Mouse (Mus musculus): ENCODE results near the gene Lrp4. TPM values are rescaled to one million over a fixed set of nuclear protein-coding genes. Genes with fewer than 3 reads are reported as not detected.

The Lrp4 gene
- polyA plus RNA-seq (2015; fragmentation: Nextera tagmentation; extraction: Ambion mirVana), result 5.2 and 5.4 TPM in 2 replicates

- WGBS, result under 1% methylated on average over 27 of the region's 36 CpGs
Observed at GRCm38 (mm10) chr2:91457259-91457655, at the start of gene Lrp4. Gene Lrp4, plus strand, starts transcription at chr2:91457511.

GRCm38 (mm10) chr2:91408031-91408430 lies 49.3 kb upstream of the Lrp4 start:
- Histone ChIP-seq H3K9me3 (no peaks in the 10 kb centered on the region), H3K27ac (replicated peaks) (no peak overlapping the region), H3K4me2 (no peak overlapping the region), H3K36me3 (no peaks in the 10 kb centered on the region), H3K4me1 (replicated peaks) (no peaks in the 10 kb centered on the region), H3K4me3 (no peak overlapping the region), H3K27me3 (no peaks in the 10 kb centered on the region), H3K9ac (no peak overlapping the region)
- ATAC-seq (ENCODE audit: low FRiP score, low read depth), result no peak
- WGBS, result 78% methylated on average over 2 of the region's 2 CpGs

More at GRCm38 (mm10) chr2:91457259-91457655, at the start of gene Lrp4:
- peaks cover 41% of the 10 kb centered on the region for H3K4me1 ChIP-seq (replicated peaks)
- peak within 1 kb of the TSS; percentile 60 for H3K9ac ChIP-seq
- peak; percentile 55; the same call in 1 of the 2 replicates for ATAC-seq (ENCODE audit: low FRiP score, low read depth)
- H3K27ac ChIP-seq (replicated peaks), result peak within 1 kb of the TSS; percentile 77
- H3K36me3 ChIP-seq, result no peaks in the 10 kb centered on the region
- peak within 1 kb of the TSS; percentile 99 for H3K4me2 ChIP-seq
- peak within 1 kb of the TSS; percentile 63 for H3K4me3 ChIP-seq
- no peaks in the 10 kb centered on the region for H3K9me3 ChIP-seq
- 0 out of 2 replicates have a peak, but pooled peaks cover 4% of the 10 kb centered on the region for H3K27me3 ChIP-seq

- Histone ChIP-seq H3K4me2 (no peak overlapping the region), H3K27ac (replicated peaks) (no peak overlapping the region), H3K9ac (no peak overlapping the region), H3K4me3 (no peak overlapping the region), H3K27me3 (no peaks in the 10 kb centered on the region), H3K36me3 (no peaks in the 10 kb centered on the region), H3K9me3 (no peaks in the 10 kb centered on the region), H3K4me1 (replicated peaks) (no peaks in the 10 kb centered on the region)
- WGBS, result 59% methylated on average over 2 of the region's 2 CpGs
- ATAC-seq (ENCODE audit: low FRiP score, low read depth), result no peak
Observed at GRCm38 (mm10) chr2:91411473-91411872, 45.8 kb upstream of the Lrp4 start.

GRCm38 (mm10) chr2:91412361-91412760 lies 45.0 kb upstream of the Lrp4 start:
- 67% methylated on average over 5 of the region's 5 CpGs for WGBS
- Histone ChIP-seq H3K4me2 (no peak overlapping the region), H3K4me1 (replicated peaks) (no peaks in the 10 kb centered on the region)

GRCm38 (mm10) chr2:91413811-91414210 lies 43.5 kb upstream of the Lrp4 start:
- no peaks in the 10 kb centered on the region for H3K36me3 ChIP-seq
- WGBS, result 71% methylated on average over 1 of the region's 1 CpGs

More at GRCm38 (mm10) chr2:91412361-91412760, 45.0 kb upstream of the Lrp4 start:
- Histone ChIP-seq H3K27ac (replicated peaks) (no peak overlapping the region), H3K9ac (no peak overlapping the region), H3K4me3 (no peak overlapping the region), H3K27me3 (no peaks in the 10 kb centered on the region), H3K36me3 (no peaks in the 10 kb centered on the region), H3K9me3 (no peaks in the 10 kb centered on the region)
- no peak for ATAC-seq (ENCODE audit: low FRiP score, low read depth)

GRCm38 (mm10) chr2:91421641-91422040 lies 35.7 kb upstream of the Lrp4 start:
- WGBS, result 72% methylated on average over 5 of the region's 5 CpGs
- Histone ChIP-seq H3K36me3 (peaks cover 11% of the 10 kb centered on the region), H3K4me1 (replicated peaks) (no peaks in the 10 kb centered on the region), H3K4me2 (no peak overlapping the region), H3K9ac (no peak overlapping the region), H3K27ac (replicated peaks) (no peak overlapping the region), H3K9me3 (no peaks in the 10 kb centered on the region), H3K27me3 (no peaks in the 10 kb centered on the region), H3K4me3 (no peak overlapping the region)
- no peak for ATAC-seq (ENCODE audit: low FRiP score, low read depth)

More at GRCm38 (mm10) chr2:91413811-91414210, 43.5 kb upstream of the Lrp4 start:
- Histone ChIP-seq H3K27ac (replicated peaks) (no peak overlapping the region), H3K4me2 (no peak overlapping the region), H3K9me3 (no peaks in the 10 kb centered on the region), H3K4me3 (no peak overlapping the region), H3K4me1 (replicated peaks) (no peaks in the 10 kb centered on the region), H3K9ac (no peak overlapping the region), H3K27me3 (no peaks in the 10 kb centered on the region)
- no peak for ATAC-seq (ENCODE audit: low FRiP score, low read depth)

- Histone ChIP-seq H3K36me3 (peaks cover 11% of the 10 kb centered on the region), H3K27me3 (no peaks in the 10 kb centered on the region), H3K9me3 (no peaks in the 10 kb centered on the region), H3K4me2 (no peak overlapping the region), H3K9ac (no peak overlapping the region), H3K27ac (replicated peaks) (no peak overlapping the region), H3K4me1 (replicated peaks) (no peaks in the 10 kb centered on the region), H3K4me3 (no peak overlapping the region)
- WGBS, result 92% methylated on average over 7 of the region's 7 CpGs
- ATAC-seq (ENCODE audit: low FRiP score, low read depth), result no peak
Observed at GRCm38 (mm10) chr2:91424061-91424720, 33.1 kb upstream of the Lrp4 start.

- H3K9ac ChIP-seq, result no peak overlapping the region
- no peak overlapping the region for H3K27ac ChIP-seq (replicated peaks)
- peaks cover 5% of the 10 kb centered on the region for H3K36me3 ChIP-seq
- H3K9me3 ChIP-seq, result no peaks in the 10 kb centered on the region
- H3K4me3 ChIP-seq, result no peak overlapping the region
- 86% methylated on average over 1 of the region's 1 CpGs for WGBS
- H3K4me2 ChIP-seq, result no peak overlapping the region
- H3K4me1 ChIP-seq (replicated peaks), result peaks cover 20% of the 10 kb centered on the region
- no peaks in the 10 kb centered on the region for H3K27me3 ChIP-seq
- no peak for ATAC-seq (ENCODE audit: low FRiP score, low read depth)
Observed at GRCm38 (mm10) chr2:91426321-91426720, 31.0 kb upstream of the Lrp4 start.

- Histone ChIP-seq H3K9me3 (no peaks in the 10 kb centered on the region), H3K27me3 (no peaks in the 10 kb centered on the region), H3K36me3 (no peaks in the 10 kb centered on the region), H3K4me2 (no peak overlapping the region), H3K4me3 (no peak overlapping the region), H3K9ac (no peak overlapping the region), H3K4me1 (replicated peaks) (peaks cover 21% of the 10 kb centered on the region), H3K27ac (replicated peaks) (no peak overlapping the region; the same call in 1 of the 2 replicates)
- WGBS, result 86% methylated on average over 3 of the region's 3 CpGs
- no peak for ATAC-seq (ENCODE audit: low FRiP score, low read depth)
Observed at GRCm38 (mm10) chr2:91429146-91429545, 28.2 kb upstream of the Lrp4 start.

GRCm38 (mm10) chr2:91429915-91430599 lies 27.3 kb upstream of the Lrp4 start:
- Histone ChIP-seq H3K27ac (replicated peaks) (peak overlapping the region; percentile 76), H3K9ac (no peak overlapping the region), H3K27me3 (no peaks in the 10 kb centered on the region), H3K4me1 (replicated peaks) (peaks cover 21% of the 10 kb centered on the region), H3K4me3 (no peak overlapping the region), H3K4me2 (peak overlapping the region; percentile 26), H3K9me3 (no peaks in the 10 kb centered on the region), H3K36me3 (no peaks in the 10 kb centered on the region)
- 8% methylated on average over 9 of the region's 9 CpGs for WGBS
- no peak for ATAC-seq (ENCODE audit: low FRiP score, low read depth)

GRCm38 (mm10) chr2:91430600-91430919 lies 26.8 kb upstream of the Lrp4 start:
- H3K27ac ChIP-seq (replicated peaks), result peak overlapping the region; percentile 76
- 9% methylated on average over 6 of the region's 6 CpGs for WGBS

GRCm38 (mm10) chr2:91436713-91437112 lies 20.6 kb upstream of the Lrp4 start:
- peaks cover 5% of the 10 kb centered on the region; the same call in 1 of the 2 replicates for H3K4me1 ChIP-seq (replicated peaks)
- no peaks in the 10 kb centered on the region for H3K27me3 ChIP-seq
- 78% methylated on average over 8 of the region's 8 CpGs for WGBS

More at GRCm38 (mm10) chr2:91430600-91430919, 26.8 kb upstream of the Lrp4 start:
- peaks cover 21% of the 10 kb centered on the region for H3K4me1 ChIP-seq (replicated peaks)
- peak overlapping the region; percentile 26 for H3K4me2 ChIP-seq
- 0 out of 2 replicates have a peak, but pooled peaks have one; percentile 62 for ATAC-seq (ENCODE audit: low FRiP score, low read depth)
- H3K27me3 ChIP-seq, result no peaks in the 10 kb centered on the region
- no peak overlapping the region; the same call in 1 of the 2 replicates for H3K9ac ChIP-seq
- H3K4me3 ChIP-seq, result no peak overlapping the region
- no peaks in the 10 kb centered on the region for H3K9me3 ChIP-seq
- no peaks in the 10 kb centered on the region for H3K36me3 ChIP-seq

More at GRCm38 (mm10) chr2:91436713-91437112, 20.6 kb upstream of the Lrp4 start:
- ATAC-seq (ENCODE audit: low FRiP score, low read depth), result no peak
- no peaks in the 10 kb centered on the region for H3K36me3 ChIP-seq
- no peak overlapping the region for H3K9ac ChIP-seq
- no peak overlapping the region for H3K27ac ChIP-seq (replicated peaks)
- no peak overlapping the region for H3K4me3 ChIP-seq
- H3K4me2 ChIP-seq, result no peak overlapping the region
- no peaks in the 10 kb centered on the region for H3K9me3 ChIP-seq

All from hindbrain, embryonic 15.5 days (tissue).